Mouse (Mus musculus) small intestine, adult 2 months (tissue): ENCODE results near the gene Cnot6l.

ENCODE experiments used
- CTCF ChIP-seq: fragments of 200-500 bp; IDR thresholded peaks from 2 replicates; pipeline ENCODE4 v1.5.1; 2012; ENCODE audit warnings: low read depth, mild to moderate bottlenecking, control low read depth, inconsistent platforms, low read length, moderate library complexity, mixed read lengths; ENCODE audit not compliant: insufficient replicate concordance, insufficient read length; ENCODE audit errors: extremely low read depth
- POLR2A ChIP-seq: fragments of 200-500 bp; IDR thresholded peaks from 2 replicates; pipeline ENCODE4 v1.6.1; 2012; ENCODE audit warnings: low read depth, mild to moderate bottlenecking, control low read depth, inconsistent platforms, low read length, moderate library complexity

DNA sequence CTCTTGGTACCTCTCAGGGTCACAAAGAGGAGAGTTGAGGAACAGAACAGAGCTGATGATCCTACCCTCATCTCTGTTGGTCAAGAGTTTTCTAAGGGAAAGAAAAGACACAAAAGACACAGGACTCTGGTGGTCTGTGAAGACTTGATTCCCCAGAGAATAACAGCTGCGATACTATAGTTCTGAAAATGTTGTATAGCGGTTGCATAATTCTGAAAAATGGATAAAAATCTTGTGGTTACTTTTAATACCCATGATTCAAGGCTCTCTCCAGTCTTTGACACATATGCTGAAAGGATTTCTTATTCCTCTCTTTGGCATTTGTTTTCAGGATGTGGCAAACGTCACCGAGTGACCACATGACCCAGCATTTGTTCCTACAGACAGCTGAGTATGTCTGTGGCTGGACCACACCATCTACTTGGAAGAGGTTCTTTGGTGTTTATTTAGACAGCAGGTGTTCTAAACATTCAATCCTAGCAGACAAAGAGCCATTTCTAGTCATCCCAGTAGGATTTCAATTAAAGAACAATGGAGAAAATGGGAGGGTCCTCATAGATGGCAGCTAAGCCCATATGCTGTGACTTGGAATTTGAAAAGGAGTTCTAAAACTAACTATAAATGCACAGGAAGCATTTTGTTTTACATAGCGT, 124.7 kb downstream of the Cnot6l start:
- no peak for TF ChIP-seq CTCF
- TF ChIP-seq POLR2A, result no peak
